ENCODE assay signal across 34 mouse cellular contexts in genomic region chr6:127063915-127064314, GRCm38 (mm10). TPM values are rescaled to one million over a fixed set of nuclear protein-coding genes. Genes with fewer than 3 reads are reported as not detected.
"Had no signal": no experiment of that assay in that cellular context is flagged by ENCODE, and none has a peak within 500 bp of the region (broad histone marks: within the 10 kb centered on the region; RNA-seq: fewer than 3 reads in every experiment).

No protein-coding gene starts in this region.

- H3K36me3 ChIP-seq: heart, embryonic 13.5 days; heart, embryonic 15.5 days; hindbrain, embryonic 13.5 days; hindbrain, embryonic 15.5 days; kidney, embryonic 15.5 days; limb, embryonic 13.5 days; limb, embryonic 15.5 days; liver, embryonic 12.5 days had no signal

- H3K4me3 ChIP-seq: heart, adult 2 months; hindbrain, embryonic 15.5 days; kidney, embryonic 15.5 days; limb, embryonic 13.5 days; limb, embryonic 15.5 days; liver, embryonic 12.5 days had no signal

- H3K27ac ChIP-seq: heart, adult 2 months; hindbrain, embryonic 13.5 days; hindbrain, embryonic 15.5 days; hindbrain, postnatal 0 days; kidney, embryonic 15.5 days; kidney, postnatal 0 days; limb, embryonic 13.5 days; limb, embryonic 15.5 days; liver, embryonic 12.5 days; liver, embryonic 14.5 days had no signal

- ATAC-seq: intestine, embryonic 16.5 days had no signal

- H3K9me3 ChIP-seq: heart, embryonic 13.5 days; heart, embryonic 15.5 days; hindbrain, embryonic 13.5 days; hindbrain, embryonic 15.5 days; kidney, embryonic 15.5 days; limb, embryonic 13.5 days; limb, embryonic 15.5 days; liver, embryonic 12.5 days had no signal

- DNase-seq: gastrocnemius, postnatal 14 days; gastrocnemius, postnatal 36 days; heart, adult 11 months; heart, adult 2 months; heart, postnatal 14 days; heart, postnatal 36 days; kidney, adult 11 months; kidney, adult 2 months; kidney, adult 9 months; kidney, postnatal 14 days; kidney, postnatal 36 days; layer of hippocampus, adult 9-11 months; layer of hippocampus, postnatal 36 days; left cerebral cortex, postnatal 4 days had no signal

- H3K27me3 ChIP-seq: heart, embryonic 13.5 days; heart, embryonic 15.5 days; hindbrain, embryonic 15.5 days had no signal

- H3K9ac ChIP-seq: hindbrain, embryonic 15.5 days; kidney, embryonic 15.5 days; limb, embryonic 13.5 days; limb, embryonic 15.5 days; liver, embryonic 12.5 days; liver, embryonic 14.5 days had no signal

RNA-seq across cellular contexts. Expression of gene Fgf23, which starts 8.8 kb away (rescaled TPM):
- polyA plus RNA-seq: gonadal fat pad, adult 2 months; heart, adult 2 months; hindbrain, embryonic 11.5 days; hindbrain, embryonic 13.5 days; intestine, embryonic 14.5 days; intestine, embryonic 16.5 days; kidney, adult 2 months; kidney, embryonic 15.5 days; kidney, postnatal 0 days; large intestine, adult 2 months; limb, embryonic 11.5 days; limb, embryonic 13.5 days; limb, embryonic 15.5 days; liver, adult 2 months; liver, embryonic 12.5 days; liver, embryonic 14.5 days had no signal

RNA-seq across cellular contexts. Expression of gene Fgf6, which starts 48.5 kb away (rescaled TPM):
- polyA plus RNA-seq: frontal cortex, adult 2 months; gonadal fat pad, adult 2 months; heart, embryonic 13.5 days; heart, postnatal 0 days; hindbrain, postnatal 0 days; intestine, embryonic 16.5 days; kidney, postnatal 0 days; large intestine, adult 2 months; liver, adult 2 months; liver, embryonic 12.5 days; liver, embryonic 14.5 days had no signal
